Mouse (Mus musculus) right cerebral cortex, postnatal 10 days (tissue): ENCODE measurements around the gene Ms4a6d.
"Not testable (repeated sequence)": the region's sequence is repeated elsewhere in the genome, so short reads cannot be mapped to it uniquely, and the experiment has no call there.

Source experiments
- DNase-seq, 2 experiments: peaks; one replicate each; pipeline ENCODE4 v3.0.0; 2021; ENCODE audit warnings: low spot score in 2 of 2

The Ms4a6d gene

DNA sequence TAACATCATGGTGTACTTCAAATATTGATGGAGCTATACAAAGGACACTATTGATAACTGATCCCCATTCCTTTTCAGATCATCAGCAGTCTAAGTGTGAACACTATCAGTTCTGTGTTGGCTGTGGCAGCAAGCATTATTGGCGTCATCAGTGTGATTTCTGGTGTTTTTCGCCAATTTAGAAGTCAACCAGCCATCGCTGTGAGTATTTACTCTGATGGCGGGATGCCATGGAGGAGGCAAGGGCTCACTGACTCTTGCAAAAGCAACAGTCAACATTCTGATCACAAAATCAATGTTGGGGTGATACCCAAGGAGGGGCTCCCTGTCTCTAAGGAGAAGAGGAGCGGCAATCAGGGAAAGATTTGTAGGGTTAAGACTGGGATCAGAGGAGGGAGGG is 49.9 kb downstream of the Ms4a6d start:
- no peak for DNase-seq

- no peak for DNase-seq
Measured at GRCm38 (mm10) chr19:11547911-11548310, 56.7 kb downstream of the Ms4a6d start.

GRCm38 (mm10) chr19:11544383-11544782 is 60.3 kb downstream of the Ms4a6d start:
- DNase-seq: not testable (repeated sequence)

DNA sequence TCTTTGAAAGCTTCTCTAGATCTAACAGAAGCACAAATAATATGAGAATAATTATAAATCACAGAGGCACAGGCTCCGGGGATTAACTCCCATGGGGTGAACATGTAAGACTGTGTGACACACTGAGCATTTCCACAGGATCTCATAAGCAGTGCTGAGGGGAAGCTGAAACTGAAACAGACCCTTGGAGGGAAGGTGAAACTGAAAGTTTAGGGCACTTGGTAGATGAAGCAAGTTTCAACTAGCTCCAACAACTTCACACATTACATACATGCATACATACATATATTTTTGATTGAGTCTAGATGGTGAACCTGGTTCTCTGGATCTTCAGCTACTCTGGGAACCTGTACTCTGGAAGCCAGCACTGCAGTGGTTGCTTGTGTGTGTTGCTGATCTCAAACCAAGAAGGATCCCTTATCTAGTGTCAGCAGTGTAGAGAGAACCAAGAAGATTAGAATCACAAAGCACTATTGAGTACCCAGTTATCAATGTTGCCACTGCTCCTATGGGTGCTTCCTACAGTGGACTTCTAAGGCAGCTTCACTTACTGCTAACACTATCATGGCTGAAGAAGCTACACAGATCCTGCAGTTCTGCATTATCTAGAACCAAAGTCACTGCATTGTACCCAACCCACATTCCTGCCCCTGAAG is 64.4 kb downstream of the Ms4a6d start:
- not testable (repeated sequence) for DNase-seq

DNA sequence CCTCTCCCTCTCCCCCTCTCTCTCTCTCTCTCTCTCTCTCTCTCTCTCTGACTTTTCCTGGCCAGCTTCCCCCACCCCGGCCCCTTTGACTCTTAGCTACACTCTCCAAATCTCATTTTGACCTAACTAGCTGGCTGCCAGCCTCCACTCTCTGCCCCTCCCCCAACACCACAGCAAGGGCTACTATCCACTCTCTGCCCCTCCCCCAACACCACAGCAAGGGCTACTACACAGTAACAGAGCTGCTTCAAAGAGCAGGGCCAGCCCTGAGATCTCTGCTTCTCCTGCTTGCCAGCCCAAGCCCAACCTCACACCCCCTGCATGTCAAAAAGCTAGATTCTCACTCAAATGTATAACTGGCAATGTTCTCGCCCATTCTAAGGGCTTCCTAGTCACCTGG is 67.3 kb downstream of the Ms4a6d start:
- DNase-seq: no peak
